Mouse (Mus musculus) forebrain, embryonic 16.5 days (tissue): ENCODE measurements around the gene Jagn1. TPM values are rescaled to one million over a fixed set of nuclear protein-coding genes. Genes with fewer than 3 reads are reported as not detected.

ENCODE experiments used
- ATAC-seq: fragments of 200-750 bp; cut with Nextera tagmentation; 2 replicates; pipeline ENCODE4 v1.8.0; 2017; ENCODE audit warnings: mild to moderate bottlenecking, moderate library complexity
- H3K27ac ChIP-seq: fragments of 300-500 bp; sonication (generic); 2 replicates; pipeline ENCODE4 v1.5.1; 2014; ENCODE audit warnings: low read length, control low read depth
- H3K27me3 ChIP-seq: fragments of 300-500 bp; sonication (generic); replicated peaks from 2 replicates; pipeline ENCODE4 v1.6.1; 2014; ENCODE audit warnings: low read length; ENCODE audit not compliant: control insufficient read depth, insufficient read depth
- H3K36me3 ChIP-seq: fragments of 300-500 bp; sonication (generic); 2 replicates; pipeline ENCODE4 v1.6.1; 2014; ENCODE audit not compliant: control insufficient read depth, insufficient read depth
- H3K4me1 ChIP-seq: fragments of 300-500 bp; sonication (generic); replicated peaks from 2 replicates; pipeline ENCODE4 v1.6.1; 2014; ENCODE audit warnings: low read length; ENCODE audit not compliant: control insufficient read depth, insufficient read depth
- H3K4me2 ChIP-seq: fragments of 300-500 bp; sonication (generic); 2 replicates; pipeline ENCODE4 v1.6.1; 2014; ENCODE audit warnings: mild to moderate bottlenecking, low read length, control low read depth
- H3K4me3 ChIP-seq: fragments of 300-500 bp; sonication (generic); replicated peaks from 2 replicates; pipeline ENCODE4 v1.5.1; 2014; ENCODE audit warnings: mild to moderate bottlenecking, low read length, control low read depth
- H3K9ac ChIP-seq: fragments of 300-500 bp; sonication (generic); replicated peaks from 2 replicates; pipeline ENCODE4 v1.6.1; 2014; ENCODE audit warnings: low read depth, low read length, control low read depth
- H3K9me3 ChIP-seq: fragments of 300-500 bp; sonication (generic); 2 replicates; pipeline ENCODE4 v1.6.1; 2016; ENCODE audit warnings: low read length; ENCODE audit not compliant: control insufficient read depth
- WGBS: fragments of 180-500 bp; shearing (Covaris S2); extraction: QIAGEN DNeasy Blood & Tissue Kit; methylation state at CpG from one replicate; pipeline ENCODE4 v1.1.7; 2014; 5-methylcytosine and 5-hydroxymethylcytosine counted together
- polyA plus RNA-seq: library from polyadenylated mRNA; unstranded; fragments of >200 nt; fragmentation: Nextera tagmentation; extraction: Ambion mirVana; gene quantifications from 2 replicates; pipeline ENCODE4 v1.2.1, GENCODE M21; 2015

Jagn1 gene
- polyA plus RNA-seq, result 90.9 and 98.9 TPM in 2 replicates

DNA sequence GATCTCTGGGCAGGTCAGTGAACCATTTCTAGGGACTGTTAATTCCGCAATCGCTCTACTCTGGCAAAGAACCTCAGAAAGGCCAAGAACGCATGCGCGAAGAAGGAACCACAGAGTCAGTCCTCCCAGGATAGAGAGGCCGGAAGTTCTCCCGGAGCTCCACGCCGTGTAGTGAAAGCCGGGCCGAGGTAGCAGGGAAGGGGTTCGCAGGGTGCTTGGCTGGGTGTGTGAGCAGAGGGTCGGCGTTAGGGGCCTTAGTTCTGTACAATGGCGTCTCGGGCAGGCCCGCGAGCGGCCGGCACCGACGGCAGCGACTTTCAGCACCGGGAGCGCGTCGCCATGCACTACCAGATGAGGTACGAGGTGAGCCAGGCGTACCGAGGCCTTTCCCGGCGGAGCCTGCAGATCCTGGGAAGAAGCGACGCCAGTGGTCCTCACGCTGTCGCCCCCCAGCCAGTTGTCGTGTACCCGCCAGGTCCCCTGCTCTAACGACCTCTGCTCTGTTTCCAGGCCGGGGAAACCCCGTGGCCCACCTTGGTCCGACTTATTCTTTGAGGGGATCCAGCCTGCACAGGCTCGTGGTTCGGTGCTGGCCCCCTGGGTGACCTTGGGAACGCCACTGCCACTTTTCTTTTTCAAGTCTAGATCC lies at the start of gene Jagn1:
TSS of gene Jagn1 (plus strand) at position 128 of the 649 bp plus-strand sequence.
- Histone ChIP-seq H3K9me3 (no peaks in the 10 kb centered on the region), H3K4me2 (peak within 1 kb of the TSS; percentile 81), H3K4me1 (peaks cover 11% of the 10 kb centered on the region), H3K4me3 (peak within 1 kb of the TSS; percentile 91), H3K27me3 (no peaks in the 10 kb centered on the region), H3K27ac (peak within 1 kb of the TSS; percentile 46), H3K36me3 (peaks cover 5% of the 10 kb centered on the region; the same call in 1 of the 2 replicates), H3K9ac (peak within 1 kb of the TSS; percentile 76)
- ATAC-seq, result peak; percentile 97
- 1% methylated on average over 45 of the region's 45 CpGs for WGBS

GRCm38 (mm10) chr6:113393951-113394350 lies 48.4 kb upstream of the Jagn1 start:
- Histone ChIP-seq H3K4me1 (peaks cover 9% of the 10 kb centered on the region), H3K27me3 (no peaks in the 10 kb centered on the region), H3K27ac (no peak overlapping the region), H3K4me2 (no peak overlapping the region), H3K9me3 (no peaks in the 10 kb centered on the region), H3K36me3 (peaks cover 12% of the 10 kb centered on the region), H3K9ac (no peak overlapping the region), H3K4me3 (no peak overlapping the region)
- WGBS, result 87% methylated on average over 6 of the region's 6 CpGs
- ATAC-seq, result no peak

- peaks cover 9% of the 10 kb centered on the region for H3K4me1 ChIP-seq
- H3K9ac ChIP-seq, result no peak overlapping the region
- 94% methylated on average over 11 of the region's 11 CpGs for WGBS
- no peak overlapping the region for H3K4me2 ChIP-seq
- H3K4me3 ChIP-seq, result no peak overlapping the region
- H3K27me3 ChIP-seq, result no peaks in the 10 kb centered on the region
- H3K27ac ChIP-seq, result no peak overlapping the region
- 0 out of 2 replicates have a peak, but pooled peaks cover 3% of the 10 kb centered on the region for H3K36me3 ChIP-seq
- ATAC-seq, result no peak
- no peaks in the 10 kb centered on the region for H3K9me3 ChIP-seq
Observed at GRCm38 (mm10) chr6:113394811-113395210, 47.6 kb upstream of the Jagn1 start.

DNA sequence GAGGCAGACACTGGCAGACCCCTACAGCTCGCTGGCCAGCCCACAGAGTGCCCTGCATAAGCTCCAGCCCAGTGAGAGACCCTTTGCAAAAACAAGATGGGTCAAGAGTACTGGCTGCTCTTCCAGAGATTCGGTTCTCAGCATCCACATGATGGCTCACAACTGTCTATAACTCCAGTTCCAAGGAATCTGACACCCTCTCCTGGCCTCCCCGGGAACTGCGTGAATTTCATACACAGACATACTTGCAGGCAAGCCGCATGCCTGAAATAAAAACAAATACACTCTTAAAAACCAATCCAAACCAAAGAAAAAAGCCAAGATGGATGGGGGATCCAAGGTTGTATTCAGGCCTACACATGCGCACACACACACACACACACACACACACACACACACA lies 46.9 kb upstream of the Jagn1 start:
- no peak overlapping the region for H3K4me2 ChIP-seq
- H3K4me3 ChIP-seq, result no peak overlapping the region
- H3K27ac ChIP-seq, result no peak overlapping the region
- 98% methylated on average over 6 of the region's 6 CpGs for WGBS
- ATAC-seq, result no peak
- no peaks in the 10 kb centered on the region for H3K27me3 ChIP-seq
- H3K4me1 ChIP-seq, result peaks cover 9% of the 10 kb centered on the region
- no peak overlapping the region for H3K9ac ChIP-seq
- 0 out of 2 replicates have a peak, but pooled peaks cover 2% of the 10 kb centered on the region for H3K36me3 ChIP-seq
- no peaks in the 10 kb centered on the region for H3K9me3 ChIP-seq

GRCm38 (mm10) chr6:113396270-113397030 lies 45.9 kb upstream of the Jagn1 start:
- no peak overlapping the region for H3K4me2 ChIP-seq
- H3K27ac ChIP-seq, result no peak overlapping the region
- H3K9ac ChIP-seq, result no peak overlapping the region
- H3K36me3 ChIP-seq, result peaks cover 2% of the 10 kb centered on the region; the same call in 1 of the 2 replicates
- H3K9me3 ChIP-seq, result no peaks in the 10 kb centered on the region
- 86% methylated on average over 10 of the region's 10 CpGs for WGBS
- ATAC-seq, result no peak
- H3K4me3 ChIP-seq, result no peak overlapping the region
- no peaks in the 10 kb centered on the region for H3K27me3 ChIP-seq
- H3K4me1 ChIP-seq, result peaks cover 9% of the 10 kb centered on the region

- Histone ChIP-seq H3K9me3 (no peaks in the 10 kb centered on the region), H3K4me2 (no peak overlapping the region), H3K36me3 (no peaks in the 10 kb centered on the region; the same call in 1 of the 2 replicates), H3K27me3 (no peaks in the 10 kb centered on the region), H3K27ac (no peak overlapping the region), H3K4me1 (no peaks in the 10 kb centered on the region), H3K9ac (no peak overlapping the region), H3K4me3 (no peak overlapping the region)
- 90% methylated on average over 13 of the region's 13 CpGs for WGBS
- ATAC-seq, result no peak
Observed at GRCm38 (mm10) chr6:113402094-113402493, 40.3 kb upstream of the Jagn1 start.

- H3K9ac ChIP-seq, result no peak overlapping the region
- no peaks in the 10 kb centered on the region for H3K9me3 ChIP-seq
- H3K4me2 ChIP-seq, result no peak overlapping the region
- WGBS, result 75% methylated on average over 12 of the region's 12 CpGs
- no peaks in the 10 kb centered on the region for H3K4me1 ChIP-seq
- H3K27me3 ChIP-seq, result no peaks in the 10 kb centered on the region
- no peak for ATAC-seq
- no peaks in the 10 kb centered on the region; the same call in none of the 2 replicates for H3K36me3 ChIP-seq
- H3K4me3 ChIP-seq, result no peak overlapping the region
- H3K27ac ChIP-seq, result no peak overlapping the region
Observed at GRCm38 (mm10) chr6:113404649-113405448, 37.5 kb upstream of the Jagn1 start.

DNA sequence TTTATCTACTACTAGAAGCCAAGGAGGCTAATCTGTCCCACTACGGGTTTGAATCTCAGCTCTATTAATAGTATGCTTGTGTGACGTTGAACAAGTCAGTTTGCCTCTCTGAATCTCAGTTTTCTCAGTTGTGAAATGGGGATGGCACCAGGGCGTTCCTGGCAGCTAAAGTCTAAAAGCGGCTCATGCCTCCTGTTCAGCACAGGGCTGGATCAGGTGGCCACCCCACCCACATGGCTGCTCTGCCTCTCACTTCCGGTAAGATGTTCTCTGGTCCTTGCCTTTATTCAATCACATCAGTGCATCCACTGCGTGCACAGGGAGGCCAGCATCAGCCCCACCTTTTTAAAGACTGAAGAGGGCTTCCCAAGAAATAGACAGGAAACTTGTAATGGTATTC lies 36.9 kb upstream of the Jagn1 start:
- Histone ChIP-seq H3K9ac (no peak overlapping the region), H3K27me3 (no peaks in the 10 kb centered on the region), H3K4me1 (no peaks in the 10 kb centered on the region), H3K4me2 (no peak overlapping the region), H3K4me3 (no peak overlapping the region), H3K9me3 (no peaks in the 10 kb centered on the region), H3K27ac (no peak overlapping the region), H3K36me3 (no peaks in the 10 kb centered on the region; the same call in none of the 2 replicates)
- ATAC-seq, result no peak
- 92% methylated on average over 6 of the region's 6 CpGs for WGBS

GRCm38 (mm10) chr6:113406683-113407082 lies 35.7 kb upstream of the Jagn1 start:
- Histone ChIP-seq H3K9me3 (no peaks in the 10 kb centered on the region), H3K27me3 (no peaks in the 10 kb centered on the region), H3K4me1 (no peaks in the 10 kb centered on the region), H3K4me3 (no peak overlapping the region), H3K27ac (no peak overlapping the region), H3K9ac (no peak overlapping the region), H3K36me3 (no peaks in the 10 kb centered on the region; the same call in 1 of the 2 replicates), H3K4me2 (no peak overlapping the region)
- no peak for ATAC-seq
- 77% methylated on average over 9 of the region's 9 CpGs for WGBS
